In the genomic region with DNA sequence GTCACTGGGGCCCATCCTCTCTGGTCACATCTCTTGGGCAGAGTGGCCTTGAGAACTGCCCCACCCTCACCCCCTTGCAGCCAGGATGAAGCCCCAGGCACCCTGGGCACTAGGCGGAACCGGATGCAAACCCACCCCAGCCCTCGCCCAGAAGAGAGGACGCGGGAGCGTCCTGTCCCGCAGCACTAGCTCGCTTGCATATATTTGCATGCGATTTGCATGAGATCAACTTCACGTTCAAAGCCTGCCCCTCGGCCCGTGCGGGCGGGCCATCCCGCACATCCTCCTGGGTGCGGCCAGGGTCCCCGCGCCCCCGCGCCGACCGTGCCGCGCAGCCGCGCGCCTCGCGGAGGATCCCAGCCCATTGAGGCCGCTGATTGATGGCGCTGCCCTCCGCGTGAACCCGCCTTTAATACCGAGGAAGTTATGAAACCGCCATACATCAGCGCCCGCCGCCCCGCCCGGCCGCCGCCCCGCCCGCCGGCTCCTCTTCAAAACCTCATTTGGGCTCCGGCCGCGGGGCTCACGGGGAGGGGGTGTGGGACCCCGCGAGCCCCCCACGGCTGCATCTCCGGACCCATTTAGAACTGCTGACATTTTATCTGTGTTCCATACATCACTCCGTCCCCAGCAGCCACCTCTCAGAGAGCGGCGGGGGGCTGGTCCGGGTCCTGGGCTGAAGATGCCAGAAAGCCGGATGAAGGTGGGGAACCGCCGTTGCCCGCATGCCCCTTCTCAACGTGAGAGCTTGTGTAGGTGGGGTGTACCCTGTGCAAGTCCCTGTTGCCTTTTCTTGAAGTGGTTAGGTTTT, we compare ENCODE assay signal across 8 mouse cellular contexts. TPM values are rescaled to one million over a fixed set of nuclear protein-coding genes. Genes with fewer than 3 reads are reported as not detected.
A peak's percentile ranks its signal among the peaks of the same experiment; 100 is the strongest.
DNase-seq lines count a peak whose midpoint lies in the region; ATAC-seq and TF ChIP-seq lines count a peak whose summit lies in the region.

No protein-coding gene starts in this region.

- no peak overlapping the region for H3K27ac ChIP-seq in heart, embryonic 11.5 days (ENCODE audit: low read depth, low read length)
- H3K27ac ChIP-seq in heart, embryonic 16.5 days (ENCODE audit: low read length), result no peak overlapping the region
- H3K27ac ChIP-seq in liver, embryonic 11.5 days (ENCODE audit: low read depth, low read length), result no peak overlapping the region

- peak; percentile 54 for TF ChIP-seq POLR2A in myocyte (IDR thresholded peaks at IDR 0.05; ENCODE audit: insufficient read length, low read depth)

- H3K4me3 ChIP-seq in heart, embryonic 11.5 days (ENCODE audit: low read depth, low read length), result peak overlapping the region; percentile 54
- peak overlapping the region; percentile 50 for H3K4me3 ChIP-seq in heart, embryonic 16.5 days (ENCODE audit: low read length)
- peak overlapping the region; percentile 55 for H3K4me3 ChIP-seq in liver, embryonic 11.5 days (ENCODE audit: low read depth, low read length)
- peak overlapping the region; percentile 48 for H3K4me3 ChIP-seq in myocyte

- H3K36me3 ChIP-seq in heart, embryonic 11.5 days (ENCODE audit: control insufficient read depth, insufficient read depth, low read length), result no peaks in the 10 kb centered on the region
- no peaks in the 10 kb centered on the region for H3K36me3 ChIP-seq in heart, embryonic 16.5 days (ENCODE audit: control insufficient read depth, insufficient read depth)
- H3K36me3 ChIP-seq in liver, embryonic 11.5 days (ENCODE audit: control insufficient read depth, insufficient read depth, low read length), result no peaks in the 10 kb centered on the region
- no peaks in the 10 kb centered on the region for H3K36me3 ChIP-seq in myocyte (ENCODE audit: control insufficient read depth, insufficient read depth)

- peak overlapping the region; percentile 89 for H3K4me2 ChIP-seq in heart, embryonic 11.5 days
- peak overlapping the region; percentile 88 for H3K4me2 ChIP-seq in heart, embryonic 16.5 days (ENCODE audit: low read depth, low read length)
- H3K4me2 ChIP-seq in liver, embryonic 11.5 days, result peak overlapping the region; percentile 88
- H3K4me2 ChIP-seq in myocyte (ENCODE audit: low read depth), result peak overlapping the region; percentile 82

- WGBS in heart, embryonic 11.5 days (ENCODE audit: insufficient replicate concordance), result under 1% methylated on average over 63 of the region's 63 CpGs
- 1% methylated on average over 61 of the region's 63 CpGs for WGBS in heart, embryonic 16.5 days
- WGBS in liver, embryonic 11.5 days, result 1% methylated on average over 63 of the region's 63 CpGs

- H3K4me1 ChIP-seq in heart, embryonic 11.5 days (ENCODE audit: control insufficient read depth, insufficient read depth, low read length), result peaks cover 19% of the 10 kb centered on the region
- H3K4me1 ChIP-seq in heart, embryonic 16.5 days (ENCODE audit: control insufficient read depth, insufficient read depth, low read length), result peaks cover 16% of the 10 kb centered on the region
- H3K4me1 ChIP-seq in liver, embryonic 11.5 days (replicated peaks; ENCODE audit: control insufficient read depth, insufficient read depth, low read length), result peaks cover 25% of the 10 kb centered on the region

- H3ac ChIP-seq in myocyte (ENCODE audit: control insufficient read depth, insufficient read length), result peak overlapping the region; percentile 39

- ATAC-seq in heart, embryonic 11.5 days (replicated peaks; ENCODE audit: insufficient number of reproducible peaks, low FRiP score, low TSS enrichment), result 0 out of 2 replicates have a peak, but pooled peaks have one; percentile 14
- ATAC-seq in heart, embryonic 16.5 days (replicated peaks; ENCODE audit: extremely low read depth, insufficient read depth, low FRiP score), result no peak
- ATAC-seq in liver, embryonic 11.5 days (replicated peaks; ENCODE audit: low FRiP score), result no peak

- peaks cover 87% of the 10 kb centered on the region for H3K27me3 ChIP-seq in heart, embryonic 11.5 days (ENCODE audit: control insufficient read depth, insufficient read depth, low read length)
- peaks cover 80% of the 10 kb centered on the region for H3K27me3 ChIP-seq in heart, embryonic 16.5 days (ENCODE audit: control insufficient read depth, insufficient read depth, low read length)
- peaks cover 83% of the 10 kb centered on the region for H3K27me3 ChIP-seq in liver, embryonic 11.5 days (replicated peaks; ENCODE audit: control insufficient read depth, insufficient read depth, low read length)
- H3K27me3 ChIP-seq in myocyte (ENCODE audit: control insufficient read depth, insufficient read depth, insufficient read length), result no peaks in the 10 kb centered on the region

- no peaks in the 10 kb centered on the region for H3K9me3 ChIP-seq in heart, embryonic 11.5 days (replicated peaks; ENCODE audit: control insufficient read depth, low read length)
- no peaks in the 10 kb centered on the region for H3K9me3 ChIP-seq in heart, embryonic 16.5 days (replicated peaks; ENCODE audit: control insufficient read depth, low read length)
- H3K9me3 ChIP-seq in liver, embryonic 11.5 days (ENCODE audit: control insufficient read depth, low read length), result no peaks in the 10 kb centered on the region

- H3K79me2 ChIP-seq in myocyte (ENCODE audit: control insufficient read depth, insufficient read depth), result no peaks in the 10 kb centered on the region

- H3K9ac ChIP-seq in heart, embryonic 11.5 days (ENCODE audit: low read depth, low read length), result peak overlapping the region; percentile 59; the same call in 1 of the 2 replicates
- H3K9ac ChIP-seq in heart, embryonic 16.5 days (ENCODE audit: low read length), result peak overlapping the region; percentile 32
- H3K9ac ChIP-seq in liver, embryonic 11.5 days (ENCODE audit: low read depth, low read length), result peak overlapping the region; percentile 49; the same call in 1 of the 2 replicates

- no peak for DNase-seq in heart, adult 18-20 months
- DNase-seq in adrenal gland, postnatal 36 days, result peak; percentile 37 to 58
- peak; percentile 59 for DNase-seq in liver, embryonic 11.5 days (ENCODE audit: low spot score)
- DNase-seq in c-Kit-positive CD71-positive TER-119-positive erythroid progenitor cells, embryonic 14.5 days (ENCODE audit: low spot score), result no peak
- DNase-seq in right cerebral cortex, postnatal 10 days (ENCODE audit: low spot score in 2 of 2), result no peak

TF ChIP-seq in myocyte, 11 proteins besides CTCF, POLR2A, EP300 and RAD21:
- TF ChIP-seq POLR2AphosphoS2 (IDR thresholded peaks at IDR 0.05; ENCODE audit: insufficient read length, low read depth), result peak; percentile 56
- TF ChIP-seq MYOD1 (IDR thresholded peaks at IDR 0.05; ENCODE audit: control insufficient read depth in 1 of 3, insufficient read length in 2 of 3, low read depth in 2 of 3), result peak in 1 of 3 experiments; percentile 35
- no peak for TF ChIP-seq MAX (IDR thresholded peaks at IDR 0.05; ENCODE audit: low read depth)

RNA-seq across cellular contexts. Expression of a gene that starts 2.1 kb away (rescaled TPM):
- 14.7 and 17.7 TPM in 2 replicates for polyA plus RNA-seq in heart, embryonic 11.5 days (2014; fragmentation: Nextera tagmentation; extraction: Ambion mirVana)
- 10 to 100 TPM; 10.9 to 12.9 TPM for total RNA-seq in heart, adult 18-20 months (2021)
- total RNA-seq in adrenal gland, postnatal 36 days (2021), result 10 to 100 TPM; 11.9 to 13.0 TPM
- 14.9 and 17.1 TPM in 2 replicates for polyA plus RNA-seq in heart, embryonic 16.5 days (2015; fragmentation: Nextera tagmentation; extraction: Ambion mirVana)
- polyA plus RNA-seq in liver, embryonic 11.5 days (2014; fragmentation: Nextera tagmentation; extraction: Ambion mirVana), result 12.8 and 13.3 TPM in 2 replicates
- 18.6 TPM for polyA plus RNA-seq in myocyte (2012; fragmentation: generic; extraction: Trizol)

Comparison
In these comparisons a context has a peak if more than half of its experiments do, and no peak if none do; other contexts are left out.
1. DNase-seq: peak in adrenal gland, postnatal 36 days (2 of 2) and liver, embryonic 11.5 days (single experiment); none in heart, adult 18-20 months (0 of 2), c-Kit-positive CD71-positive TER-119-positive erythroid progenitor cells, embryonic 14.5 days (single experiment) and right cerebral cortex, postnatal 10 days (0 of 2).
2. Peak in every context shown above with its lines, with median percentiles within 50 percentile points of each other: H3K4me2 ChIP-seq, H3K4me3 ChIP-seq and H3K9ac ChIP-seq.